Mouse (Mus musculus) myocyte (in vitro differentiated cells): ENCODE measurements around the gene 4930556J24Rik. TPM values are rescaled to one million over a fixed set of nuclear protein-coding genes. Genes with fewer than 3 reads are reported as not detected.
"Not testable (repeated sequence)": the region's sequence is repeated elsewhere in the genome, so short reads cannot be mapped to it uniquely, and the experiment has no call there.

ENCODE experiments used
- H3K27me3 ChIP-seq: one replicate; pipeline ENCODE4 v1.6.1; 2011; ENCODE audit not compliant: control insufficient read depth, insufficient read depth, insufficient read length
- H3K36me3 ChIP-seq: one replicate; pipeline ENCODE4 v1.6.1; 2011; ENCODE audit not compliant: control insufficient read depth, insufficient read depth
- H3K4me2 ChIP-seq: one replicate; pipeline ENCODE4 v1.6.1; 2011; ENCODE audit warnings: low read depth, control low read depth
- H3K4me3 ChIP-seq: one replicate; pipeline ENCODE4 v1.5.1; 2011; ENCODE audit warnings: mild to moderate bottlenecking, control low read depth, moderate library complexity
- H3K79me2 ChIP-seq: one replicate; pipeline ENCODE4 v1.6.1; 2011; ENCODE audit not compliant: control insufficient read depth, insufficient read depth
- H3ac ChIP-seq: one replicate; pipeline ENCODE4 v1.6.1; 2011; ENCODE audit not compliant: control insufficient read depth, insufficient read length
- CEBPB ChIP-seq: IDR thresholded peaks from 2 replicates; pipeline ENCODE4 v1.6.1; 2011; ENCODE audit warnings: mild to moderate bottlenecking, moderate library complexity; ENCODE audit not compliant: poor library complexity, insufficient read depth, severe bottlenecking
- E2F4 ChIP-seq: IDR thresholded peaks from one replicate; pipeline ENCODE4 v1.6.1; 2011; ENCODE audit warnings: mild to moderate bottlenecking, control low read depth, moderate library complexity; ENCODE audit not compliant: insufficient read depth
- MAX ChIP-seq: IDR thresholded peaks from one replicate; pipeline ENCODE4 v1.6.1; 2011; ENCODE audit warnings: low read depth, mild to moderate bottlenecking, control low read depth
- MYOD1 ChIP-seq, 3 experiments: IDR thresholded peaks; one replicate each; pipeline ENCODE4 v1.6.1; 2011; ENCODE audit warnings: control low read depth in 2 of 3, low read depth in 2 of 3, mild to moderate bottlenecking in 2 of 3, moderate library complexity in 1 of 3; ENCODE audit not compliant: insufficient read length in 2 of 3, control insufficient read depth in 1 of 3
- MYOG ChIP-seq, 3 experiments: IDR thresholded peaks; one replicate each; pipeline ENCODE4 v1.6.1; 2011; ENCODE audit warnings: control low read depth in 2 of 3, low read depth in 2 of 3, mild to moderate bottlenecking in 2 of 3; ENCODE audit not compliant: insufficient read length in 2 of 3, control insufficient read depth in 1 of 3, insufficient read depth in 1 of 3
- POLR2A ChIP-seq: IDR thresholded peaks from one replicate; pipeline ENCODE4 v1.6.1; 2011; ENCODE audit warnings: low read depth, mild to moderate bottlenecking, control low read depth, moderate library complexity; ENCODE audit not compliant: insufficient read length
- POLR2AphosphoS2 ChIP-seq: IDR thresholded peaks from one replicate; pipeline ENCODE4 v1.6.1; 2011; ENCODE audit warnings: low read depth, control low read depth; ENCODE audit not compliant: insufficient read length
- REST ChIP-seq: IDR thresholded peaks from one replicate; pipeline ENCODE4 v1.6.1; 2011; ENCODE audit warnings: mild to moderate bottlenecking, control low read depth, moderate library complexity; ENCODE audit not compliant: insufficient read depth, insufficient read length
- SRF ChIP-seq: IDR thresholded peaks from one replicate; pipeline ENCODE4 v1.6.1; 2011; ENCODE audit warnings: low read depth; ENCODE audit not compliant: control insufficient read depth, insufficient read length
- TCF12 ChIP-seq: IDR thresholded peaks from one replicate; pipeline ENCODE4 v1.6.1; 2011; ENCODE audit warnings: mild to moderate bottlenecking, control low read depth; ENCODE audit not compliant: poor library complexity, insufficient read depth, severe bottlenecking
- TCF3 ChIP-seq: IDR thresholded peaks from one replicate; pipeline ENCODE4 v1.6.1; 2011; ENCODE audit warnings: low read depth, control low read depth; ENCODE audit not compliant: insufficient read length
- USF1 ChIP-seq: IDR thresholded peaks from one replicate; pipeline ENCODE4 v1.6.1; 2011; ENCODE audit warnings: low read depth, mild to moderate bottlenecking, control low read depth, moderate library complexity
- polyA plus RNA-seq: library from polyadenylated mRNA; unstranded; fragments of >200 nt; fragmentation: generic; extraction: Trizol; gene quantifications from one replicate; pipeline ENCODE4 v1.2.1, GENCODE M21; 2012; ENCODE audit warnings: missing spikeins

The 4930556J24Rik gene
- polyA plus RNA-seq, 1 experiment = 0.14 TPM

DNA sequence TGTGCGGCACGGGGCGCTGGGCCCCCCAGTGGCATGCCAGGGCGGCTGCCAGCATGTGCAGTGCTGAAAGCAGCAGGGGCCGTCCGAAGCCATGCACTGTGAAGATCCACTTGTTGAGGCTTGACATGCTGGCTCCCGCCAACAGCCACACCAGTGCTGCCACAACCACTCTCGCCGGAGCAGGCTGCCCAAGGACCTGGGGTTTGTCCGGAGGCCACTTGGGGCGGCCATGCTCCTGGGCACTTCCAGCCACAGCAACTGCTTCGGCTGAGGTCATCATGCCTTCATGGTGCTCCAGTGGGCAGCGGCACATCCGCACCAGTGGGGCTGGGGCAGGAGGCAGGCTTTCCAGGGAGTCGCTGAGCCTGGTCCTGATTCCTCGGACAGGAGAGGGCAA is 63.7 kb downstream of the 4930556J24Rik start:
- Histone ChIP-seq H3K4me3 (peak overlapping the region; percentile 99), H3ac (peak overlapping the region; percentile 31), H3K36me3 (peaks cover 5% of the 10 kb centered on the region), H3K79me2 (peaks cover 55% of the 10 kb centered on the region), H3K27me3 (no peaks in the 10 kb centered on the region), H3K4me2 (peak overlapping the region; percentile 93)
- TF ChIP-seq USF1 (no peak), TCF12 (no peak), MYOD1 (IDR thresholded peaks at IDR 0.05; ENCODE audit: control insufficient read depth in 1 of 3, insufficient read length in 2 of 3, low read depth in 2 of 3) (peak in 1 of 3 experiments; percentile 10), POLR2A (peak; percentile 42), MYOG (IDR thresholded peaks at IDR 0.05; ENCODE audit: control insufficient read depth in 1 of 3, insufficient read depth in 1 of 3, insufficient read length in 2 of 3, low read depth in 2 of 3) (peak in 1 of 3 experiments; percentile 28)

DNA sequence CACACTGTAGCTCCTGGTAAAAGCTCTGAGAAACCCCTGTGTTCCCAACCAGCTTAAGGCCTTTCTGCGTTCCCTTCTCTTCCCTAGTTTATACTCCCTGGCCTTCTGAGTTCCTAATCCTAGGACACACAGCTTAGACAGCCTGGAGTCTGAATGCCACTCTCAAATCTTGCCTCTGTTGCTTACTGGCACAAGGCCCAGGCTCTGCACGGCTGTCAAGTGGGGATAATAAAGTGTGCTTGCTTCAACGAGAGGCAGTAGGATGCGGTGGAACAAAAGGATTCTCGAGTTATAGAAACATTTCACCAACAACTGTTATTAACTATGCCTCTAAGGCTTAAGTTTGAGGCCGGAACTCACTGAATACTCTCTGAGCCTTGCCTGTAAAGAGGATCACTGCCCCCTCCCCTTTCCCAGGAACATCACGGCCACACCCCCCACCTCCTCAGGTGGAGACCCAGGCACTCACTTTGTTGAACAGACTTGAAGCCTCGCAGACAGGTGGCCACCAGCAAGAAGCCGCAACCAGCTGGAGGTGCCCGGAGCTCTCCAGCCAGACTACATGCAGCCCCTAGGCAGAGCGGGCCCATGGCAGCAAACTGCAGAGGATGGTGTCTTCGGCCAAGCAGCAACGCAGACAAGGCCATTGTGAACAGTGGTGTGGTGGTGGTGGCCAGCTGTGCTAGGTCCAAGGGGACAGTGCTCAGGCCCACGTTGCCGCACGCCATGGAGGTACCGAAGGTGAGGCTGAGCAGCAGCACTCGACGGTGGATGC is 64.3 kb downstream of the 4930556J24Rik start:
- TF ChIP-seq REST (no peak), TCF3 (no peak), POLR2AphosphoS2 (peak; percentile 75), MYOD1 (IDR thresholded peaks at IDR 0.05; ENCODE audit: control insufficient read depth in 1 of 3, insufficient read length in 2 of 3, low read depth in 2 of 3) (peak in 1 of 3 experiments; percentile 33), MYOG (IDR thresholded peaks at IDR 0.05; ENCODE audit: control insufficient read depth in 1 of 3, insufficient read depth in 1 of 3, insufficient read length in 2 of 3, low read depth in 2 of 3) (peak in 2 of 3 experiments; percentile 0 to 3), SRF (no peak)
- Histone ChIP-seq H3ac (peak overlapping the region; percentile 31), H3K4me3 (peak overlapping the region; percentile 99), H3K36me3 (peaks cover 5% of the 10 kb centered on the region), H3K79me2 (peaks cover 61% of the 10 kb centered on the region), H3K4me2 (peak overlapping the region; percentile 93), H3K27me3 (no peaks in the 10 kb centered on the region)

- TF ChIP-seq POLR2A = peak; percentile 65
- peak; percentile 75 for TF ChIP-seq POLR2AphosphoS2
- not testable (repeated sequence) for H3K36me3 ChIP-seq, H3K27me3 ChIP-seq
- Histone ChIP-seq H3K79me2 (peaks cover 69% of the 10 kb centered on the region), H3K4me2 (peak overlapping the region; percentile 93), H3K4me3 (peak overlapping the region; percentile 99), H3ac (peak overlapping the region; percentile 31)
These were observed 65.1 kb downstream of the 4930556J24Rik start for GRCm38 (mm10) chr11:3911440-3911839.

DNA sequence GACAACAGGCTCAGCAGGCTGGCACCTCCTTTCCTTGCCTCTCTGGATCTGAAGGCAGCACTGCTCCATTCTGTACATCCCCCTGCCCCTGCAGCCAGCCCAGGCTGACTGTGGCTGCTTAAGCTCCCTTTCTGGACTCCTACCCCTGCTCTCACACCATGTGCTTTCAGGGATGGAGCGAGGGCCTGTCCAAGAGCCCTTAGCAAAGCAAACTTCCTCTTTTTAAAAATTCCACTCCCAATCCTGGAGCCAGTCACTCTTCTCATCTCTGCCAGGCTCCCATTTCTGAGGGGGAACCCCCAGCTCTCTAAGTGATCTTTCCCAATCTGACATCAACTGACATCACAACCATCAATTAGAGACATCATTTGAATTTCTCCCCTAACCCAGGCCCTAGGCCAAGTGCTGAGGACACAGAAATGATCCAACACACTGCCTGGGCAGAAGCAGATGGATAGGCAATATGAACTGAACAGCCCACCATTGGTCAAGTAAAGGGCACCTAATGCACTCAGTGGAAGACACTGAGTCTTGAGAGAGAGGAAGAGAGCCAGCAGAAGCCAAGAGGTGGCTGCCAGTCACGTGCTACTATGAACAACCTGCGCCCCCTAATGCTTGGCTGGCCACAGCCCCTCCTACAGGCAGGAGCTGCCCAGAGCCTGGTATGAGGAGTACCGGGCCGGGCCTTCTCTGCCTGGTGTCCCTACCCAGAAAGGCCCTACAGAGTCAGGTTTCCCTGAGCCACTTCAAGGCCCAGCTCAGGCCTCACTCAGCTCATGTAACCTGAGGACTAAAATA is 65.9 kb downstream of the 4930556J24Rik start:
- Histone ChIP-seq H3ac (no peak overlapping the region), H3K27me3 (no peaks in the 10 kb centered on the region), H3K79me2 (peaks cover 75% of the 10 kb centered on the region), H3K36me3 (peaks cover 15% of the 10 kb centered on the region), H3K4me2 (peak overlapping the region; percentile 93), H3K4me3 (peak overlapping the region; percentile 99)
- TF ChIP-seq SRF (no peak), USF1 (peak; percentile 77), E2F4 (no peak), MYOD1 (IDR thresholded peaks at IDR 0.05; ENCODE audit: control insufficient read depth in 1 of 3, insufficient read length in 2 of 3, low read depth in 2 of 3) (no peak), MYOG (IDR thresholded peaks at IDR 0.05; ENCODE audit: control insufficient read depth in 1 of 3, insufficient read depth in 1 of 3, insufficient read length in 2 of 3, low read depth in 2 of 3) (peak in 1 of 3 experiments; percentile 44), POLR2A (peak; percentile 45), TCF12 (no peak), TCF3 (no peak), POLR2AphosphoS2 (peak; percentile 30), CEBPB (no peak), MAX (no peak)

DNA sequence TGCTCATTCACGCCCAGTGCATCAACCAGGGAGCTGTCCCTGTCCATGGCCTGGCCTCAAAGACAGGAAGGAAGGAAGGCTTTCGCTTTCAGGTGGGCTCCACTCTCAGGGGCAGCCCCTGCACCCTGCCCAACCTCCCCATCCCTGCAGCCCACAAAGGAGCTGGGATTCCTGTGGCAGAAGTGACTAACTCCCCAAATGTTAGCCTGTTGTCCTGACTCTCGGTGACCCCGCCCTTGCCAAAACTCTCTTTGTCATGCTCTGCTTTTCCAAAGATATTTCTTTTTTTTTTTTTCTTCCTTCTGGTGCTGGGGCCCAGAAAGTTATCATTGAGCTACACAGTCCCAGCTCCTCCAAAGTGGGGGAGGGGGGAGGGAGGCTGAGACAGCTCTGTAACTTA is 67.3 kb downstream of the 4930556J24Rik start:
- Histone ChIP-seq H3ac (no peak overlapping the region), H3K36me3 (peaks cover 19% of the 10 kb centered on the region), H3K4me3 (peak overlapping the region; percentile 99), H3K4me2 (peak overlapping the region; percentile 93), H3K27me3 (no peaks in the 10 kb centered on the region), H3K79me2 (peaks cover 75% of the 10 kb centered on the region)
- TF ChIP-seq MYOD1 (IDR thresholded peaks at IDR 0.05; ENCODE audit: control insufficient read depth in 1 of 3, insufficient read length in 2 of 3, low read depth in 2 of 3) (peak in 1 of 3 experiments; percentile 14), POLR2AphosphoS2 (no peak), TCF3 (no peak), MYOG (IDR thresholded peaks at IDR 0.05; ENCODE audit: control insufficient read depth in 1 of 3, insufficient read depth in 1 of 3, insufficient read length in 2 of 3, low read depth in 2 of 3) (peak in 1 of 3 experiments; percentile 17), REST (no peak)
